Mouse (Mus musculus): ENCODE data around the gene Slc26a9. TPM values are rescaled to one million over a fixed set of nuclear protein-coding genes. Genes with fewer than 3 reads are reported as not detected.

Slc26a9 gene
- total RNA-seq, 2 experiments from 2014 or later = not detected

DNA sequence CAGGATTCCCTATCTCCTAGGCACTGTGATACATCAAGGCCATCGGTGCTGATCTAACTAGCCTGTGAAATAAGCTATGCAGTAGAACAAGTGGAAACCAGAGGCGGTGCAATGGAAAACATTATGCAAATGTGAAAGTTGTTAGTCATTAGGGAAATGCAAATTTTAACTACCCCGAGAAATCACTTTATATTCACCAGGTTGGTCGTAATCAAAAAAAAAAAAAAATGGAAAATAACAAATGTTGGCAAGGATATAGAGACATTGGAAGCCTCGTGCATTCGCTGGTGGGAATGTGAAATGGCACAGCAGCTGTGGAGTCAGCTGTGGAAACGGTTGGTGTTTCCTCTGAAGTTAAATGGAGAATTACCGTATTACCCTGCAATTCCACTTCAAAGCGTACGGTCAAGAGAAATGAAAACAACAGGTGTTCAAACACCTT lies 77.1 kb downstream of the Slc26a9 start:
- no peak for ATAC-seq (replicated peaks; ENCODE audit: poor library complexity, severe bottlenecking)

Other genes with a start within 250 kb of the Slc26a9 start
- gene Srgap2, start 216.7 kb upstream of the Slc26a9 start, total RNA-seq (2014; fragmentation: Nextera tagmentation) = 36.0 and 61.0 TPM in 2 replicates
- gene Srgap2, start 216.7 kb upstream of the Slc26a9 start, total RNA-seq (2017) = 14.3 and 16.5 TPM in 2 replicates
- 3.0 and 8.1 TPM in 2 replicates for gene Fam72a, start 216.1 kb upstream of the Slc26a9 start, total RNA-seq (2014; fragmentation: Nextera tagmentation)
- gene Fam72a, start 216.1 kb upstream of the Slc26a9 start, total RNA-seq (2017) = 5.0 and 5.7 TPM in 2 replicates
- gene Avpr1b, start 144.8 kb upstream of the Slc26a9 start, total RNA-seq (2014; fragmentation: Nextera tagmentation) = not detected in 2 replicates
- gene Avpr1b, start 144.8 kb upstream of the Slc26a9 start, total RNA-seq (2017) = not detected in 2 replicates
- 1.7 and 7.5 TPM in 2 replicates for gene Ctse, start 105.7 kb upstream of the Slc26a9 start, total RNA-seq (2014; fragmentation: Nextera tagmentation)
- gene Ctse, start 105.7 kb upstream of the Slc26a9 start, total RNA-seq (2017) = 1.4 and 2.9 TPM in 2 replicates
- gene Rab7b, start 55.3 kb upstream of the Slc26a9 start, total RNA-seq (2014; fragmentation: Nextera tagmentation) = 13.4 and 23.6 TPM in 2 replicates
- gene Rab7b, start 55.3 kb upstream of the Slc26a9 start, total RNA-seq (2017) = 28.4 and 32.8 TPM in 2 replicates
- gene Pm20d1, start 53.4 kb downstream of the Slc26a9 start, total RNA-seq (2014; fragmentation: Nextera tagmentation) = 0.13 and 0.77 TPM in 2 replicates
- gene Pm20d1, start 53.4 kb downstream of the Slc26a9 start, total RNA-seq (2017) = 0.05 and 0.13 TPM in 2 replicates
- 8.0 and 11.0 TPM in 2 replicates for gene Slc41a1, start 83.5 kb downstream of the Slc26a9 start, total RNA-seq (2014; fragmentation: Nextera tagmentation)
- gene Slc41a1, start 83.5 kb downstream of the Slc26a9 start, total RNA-seq (2017) = 3.1 and 7.4 TPM in 2 replicates
- 20.2 and 22.2 TPM in 2 replicates for gene Rab29, start 123.2 kb downstream of the Slc26a9 start, total RNA-seq (2014; fragmentation: Nextera tagmentation)
- gene Rab29, start 123.2 kb downstream of the Slc26a9 start, total RNA-seq (2017) = 22.9 and 26.2 TPM in 2 replicates
- 147 and 170 TPM in 2 replicates for gene Nucks1, start 166.5 kb downstream of the Slc26a9 start, total RNA-seq (2014; fragmentation: Nextera tagmentation)
- 341 and 364 TPM in 2 replicates for gene Nucks1, start 166.5 kb downstream of the Slc26a9 start, total RNA-seq (2017)
- 1.1 and 4.0 TPM in 2 replicates for gene Slc45a3, start 218.9 kb downstream of the Slc26a9 start, total RNA-seq (2014; fragmentation: Nextera tagmentation)
- 0.65 and 0.82 TPM in 2 replicates for gene Slc45a3, start 218.9 kb downstream of the Slc26a9 start, total RNA-seq (2017)

Data from granulocyte monocyte progenitor cell, adult 5-6 weeks (primary cell).